Mouse (Mus musculus): ENCODE data around the gene Areg. TPM values are rescaled to one million over a fixed set of nuclear protein-coding genes. Genes with fewer than 3 reads are reported as not detected.

The Areg gene
- polyA plus RNA-seq, 1 experiment from 2014 or later, result 0.39 TPM

DNA sequence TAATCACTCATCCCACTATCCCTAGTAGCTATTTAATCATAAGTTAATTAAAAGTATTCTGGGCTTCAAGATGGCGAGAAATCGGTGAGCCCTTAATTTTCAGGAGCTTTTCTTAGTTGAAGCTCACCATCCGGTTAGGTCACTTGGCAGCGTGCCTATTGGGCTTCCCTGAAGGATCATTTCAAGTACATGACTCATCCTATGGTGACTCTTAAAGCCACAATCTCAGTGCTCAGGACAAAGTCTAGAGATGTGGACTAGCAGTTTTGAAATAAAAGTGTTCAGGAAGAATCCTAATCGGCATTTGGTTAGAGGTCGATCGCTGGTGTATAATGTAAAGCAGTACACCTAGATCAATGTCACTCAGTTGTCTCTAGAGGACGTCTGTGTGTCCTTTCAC lies 17.3 kb downstream of the Areg start:
- WGBS, result 83% methylated on average over 8 of the region's 8 CpGs
- Histone ChIP-seq H3K4me1 (ENCODE audit: insufficient read depth, low read length) (no peaks in the 10 kb centered on the region), H3K9ac (replicated peaks; ENCODE audit: low read length) (no peak overlapping the region), H3K27me3 (ENCODE audit: insufficient read depth, low read length) (no peaks in the 10 kb centered on the region), H3K27ac (ENCODE audit: low read length) (no peak overlapping the region), H3K4me2 (replicated peaks; ENCODE audit: low read depth, low read length) (no peak overlapping the region), H3K9me3 (ENCODE audit: low read length) (0 out of 2 replicates have a peak, but pooled peaks cover 2% of the 10 kb centered on the region), H3K4me3 (ENCODE audit: low read length) (no peak overlapping the region), H3K36me3 (ENCODE audit: insufficient read depth, low read length) (no peaks in the 10 kb centered on the region)
- no peak for ATAC-seq (ENCODE audit: low FRiP score, low TSS enrichment)

GRCm38 (mm10) chr5:91157169-91157568 lies 17.8 kb downstream of the Areg start:
- Histone ChIP-seq H3K9ac (replicated peaks; ENCODE audit: low read length) (no peak overlapping the region), H3K27me3 (ENCODE audit: insufficient read depth, low read length) (no peaks in the 10 kb centered on the region), H3K27ac (ENCODE audit: low read length) (no peak overlapping the region), H3K9me3 (ENCODE audit: low read length) (0 out of 2 replicates have a peak, but pooled peaks cover 2% of the 10 kb centered on the region), H3K4me1 (ENCODE audit: insufficient read depth, low read length) (no peaks in the 10 kb centered on the region), H3K4me3 (ENCODE audit: low read length) (no peak overlapping the region), H3K4me2 (replicated peaks; ENCODE audit: low read depth, low read length) (no peak overlapping the region), H3K36me3 (ENCODE audit: insufficient read depth, low read length) (no peaks in the 10 kb centered on the region)
- 16% methylated on average over 3 of the region's 3 CpGs for WGBS
- no peak for ATAC-seq (ENCODE audit: low FRiP score, low TSS enrichment)

DNA sequence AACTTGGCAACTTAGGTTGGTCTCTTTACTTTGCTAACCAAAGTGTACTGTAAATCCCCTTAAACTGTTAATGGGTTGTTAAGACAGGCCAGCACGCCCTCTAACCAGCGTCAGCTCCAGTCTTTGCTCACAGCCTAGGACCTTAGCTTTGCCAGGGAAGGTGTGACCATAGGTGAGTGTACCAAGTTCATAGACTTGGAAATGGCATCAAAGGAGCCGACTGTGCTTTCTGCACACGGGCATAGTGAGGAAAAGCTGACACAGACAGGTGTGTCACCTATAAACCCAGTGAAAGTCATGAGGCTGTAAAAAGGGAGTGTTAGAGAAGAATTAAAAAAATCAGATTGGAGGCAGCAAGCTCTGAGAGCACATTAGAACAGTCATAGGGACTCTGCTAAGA lies 23.4 kb downstream of the Areg start:
- 81% methylated on average over 4 of the region's 4 CpGs for WGBS
- H3K36me3 ChIP-seq (ENCODE audit: insufficient read depth, low read length), result no peaks in the 10 kb centered on the region

GRCm38 (mm10) chr5:91166601-91167000 lies 27.2 kb downstream of the Areg start:
- ATAC-seq (ENCODE audit: low FRiP score, low TSS enrichment), result no peak

More for the DNA sequence above, 23.4 kb downstream of the Areg start:
- H3K9ac ChIP-seq (replicated peaks; ENCODE audit: low read length), result no peak overlapping the region
- no peak overlapping the region for H3K4me3 ChIP-seq (ENCODE audit: low read length)
- no peak overlapping the region for H3K4me2 ChIP-seq (replicated peaks; ENCODE audit: low read depth, low read length)
- no peaks in the 10 kb centered on the region for H3K27me3 ChIP-seq (ENCODE audit: insufficient read depth, low read length)
- no peak overlapping the region for H3K27ac ChIP-seq (ENCODE audit: low read length)
- H3K4me1 ChIP-seq (ENCODE audit: insufficient read depth, low read length), result no peaks in the 10 kb centered on the region
- no peak for ATAC-seq (ENCODE audit: low FRiP score, low TSS enrichment)
- H3K9me3 ChIP-seq (ENCODE audit: low read length), result no peaks in the 10 kb centered on the region

GRCm38 (mm10) chr5:91176397-91176796 lies 37.0 kb downstream of the Areg start:
- no peak overlapping the region for H3K4me3 ChIP-seq (ENCODE audit: low read length)
- no peak for ATAC-seq (ENCODE audit: low FRiP score, low TSS enrichment)
- no peaks in the 10 kb centered on the region for H3K36me3 ChIP-seq (ENCODE audit: insufficient read depth, low read length)

More at GRCm38 (mm10) chr5:91166601-91167000, 27.2 kb downstream of the Areg start:
- H3K4me1 ChIP-seq (ENCODE audit: insufficient read depth, low read length), result no peaks in the 10 kb centered on the region
- no peak overlapping the region for H3K27ac ChIP-seq (ENCODE audit: low read length)
- no peaks in the 10 kb centered on the region for H3K9me3 ChIP-seq (ENCODE audit: low read length)
- H3K9ac ChIP-seq (replicated peaks; ENCODE audit: low read length), result no peak overlapping the region
- 84% methylated on average over 5 of the region's 5 CpGs for WGBS
- H3K36me3 ChIP-seq (ENCODE audit: insufficient read depth, low read length), result no peaks in the 10 kb centered on the region
- no peak overlapping the region for H3K4me2 ChIP-seq (replicated peaks; ENCODE audit: low read depth, low read length)
- no peak overlapping the region for H3K4me3 ChIP-seq (ENCODE audit: low read length)
- no peaks in the 10 kb centered on the region for H3K27me3 ChIP-seq (ENCODE audit: insufficient read depth, low read length)

GRCm38 (mm10) chr5:91194572-91194971 lies 55.2 kb downstream of the Areg start:
- WGBS, result 74% methylated on average over 3 of the region's 3 CpGs
- Histone ChIP-seq H3K9ac (replicated peaks; ENCODE audit: low read length) (no peak overlapping the region), H3K4me1 (ENCODE audit: insufficient read depth, low read length) (no peaks in the 10 kb centered on the region), H3K27ac (ENCODE audit: low read length) (no peak overlapping the region), H3K36me3 (ENCODE audit: insufficient read depth, low read length) (no peaks in the 10 kb centered on the region), H3K9me3 (ENCODE audit: low read length) (no peaks in the 10 kb centered on the region), H3K4me3 (ENCODE audit: low read length) (no peak overlapping the region), H3K27me3 (ENCODE audit: insufficient read depth, low read length) (no peaks in the 10 kb centered on the region), H3K4me2 (replicated peaks; ENCODE audit: low read depth, low read length) (no peak overlapping the region)
- ATAC-seq (ENCODE audit: low FRiP score, low TSS enrichment), result no peak

More at GRCm38 (mm10) chr5:91176397-91176796, 37.0 kb downstream of the Areg start:
- Histone ChIP-seq H3K9me3 (ENCODE audit: low read length) (no peaks in the 10 kb centered on the region), H3K4me2 (replicated peaks; ENCODE audit: low read depth, low read length) (no peak overlapping the region), H3K27me3 (ENCODE audit: insufficient read depth, low read length) (no peaks in the 10 kb centered on the region), H3K27ac (ENCODE audit: low read length) (no peak overlapping the region), H3K4me1 (ENCODE audit: insufficient read depth, low read length) (no peaks in the 10 kb centered on the region), H3K9ac (replicated peaks; ENCODE audit: low read length) (no peak overlapping the region)

Other genes starting within 250 kb of the Areg start
- 0.75 and 1.5 TPM in 2 replicates for gene Cxcl1, start 248.4 kb upstream of the Areg start, polyA plus RNA-seq (2015; fragmentation: Nextera tagmentation; extraction: Ambion mirVana)
- 0.10 TPM in 1 of 2 replicates, not detected in the other for gene Cxcl2, start 235.7 kb upstream of the Areg start, polyA plus RNA-seq (2015; fragmentation: Nextera tagmentation; extraction: Ambion mirVana)
- gene Mthfd2l, start 208.5 kb upstream of the Areg start, polyA plus RNA-seq (2015; fragmentation: Nextera tagmentation; extraction: Ambion mirVana), result 40.0 and 41.5 TPM in 2 replicates
- gene Epgn, start 112.1 kb upstream of the Areg start, polyA plus RNA-seq (2015; fragmentation: Nextera tagmentation; extraction: Ambion mirVana), result 0.09 and 0.11 TPM in 2 replicates
- not detected in 2 replicates for gene Ereg, start 65.0 kb upstream of the Areg start, polyA plus RNA-seq (2015; fragmentation: Nextera tagmentation; extraction: Ambion mirVana)